Mouse (Mus musculus) liver, postnatal 0 days (tissue): Measurements from ENCODE around the gene Lrrc46.

Source experiments
- CTCF ChIP-seq: sonication (generic); IDR thresholded peaks from 2 replicates; pipeline ENCODE4 v1.5.1; 2016; ENCODE audit warnings: antibody characterized with exemption, low read depth
- EP300 ChIP-seq: IDR thresholded peaks from 2 replicates; pipeline ENCODE4 v1.6.1; 2016; ENCODE audit warnings: antibody characterized with exemption, low read depth, mild to moderate bottlenecking

DNA sequence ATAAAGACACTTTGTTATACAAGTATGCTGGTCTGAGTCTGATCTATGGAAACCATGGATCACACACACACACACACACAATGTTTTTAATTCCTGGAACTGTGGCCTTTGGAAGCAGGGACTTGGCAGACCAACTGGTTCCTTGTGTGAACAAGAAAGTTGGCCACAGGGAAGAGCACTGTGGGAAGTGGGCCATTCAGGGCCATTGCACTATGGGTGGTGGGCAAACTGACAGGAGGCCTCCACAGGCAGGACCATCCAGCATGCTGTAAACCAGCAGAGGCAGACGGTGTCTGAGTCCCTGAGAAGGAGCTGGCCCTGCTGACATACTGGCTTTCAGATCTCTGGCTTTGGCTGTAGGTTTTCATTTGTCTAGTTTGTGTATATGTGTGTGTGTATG lies 28.1 kb upstream of the Lrrc46 start:
- TF ChIP-seq CTCF (no peak), EP300 (no peak)
